Mouse (Mus musculus) retina, adult 2 months (tissue): ENCODE results near the gene Dab1.

Source experiments
- DNase-seq: peaks from one replicate; pipeline ENCODE4 v3.0.0-alpha.2; 2012; ENCODE audit warnings: low read depth, low spot score

Dab1 gene

GRCm38 (mm10) chr4:103974536-103974935, 355.4 kb downstream of the Dab1 start:
- no peak for DNase-seq

GRCm38 (mm10) chr4:103974946-103975345, 355.8 kb downstream of the Dab1 start:
- no peak for DNase-seq

GRCm38 (mm10) chr4:103993884-103994283, 374.7 kb downstream of the Dab1 start:
- no peak for DNase-seq

GRCm38 (mm10) chr4:103994406-103994805, 375.2 kb downstream of the Dab1 start:
- DNase-seq: no peak

GRCm38 (mm10) chr4:104008406-104008805, 389.2 kb downstream of the Dab1 start:
- no peak for DNase-seq

GRCm38 (mm10) chr4:104011683-104012082, 392.5 kb downstream of the Dab1 start:
- DNase-seq: no peak

- no peak for DNase-seq
Observed at GRCm38 (mm10) chr4:104012150-104012549, 393.0 kb downstream of the Dab1 start.

- DNase-seq: no peak
Observed at GRCm38 (mm10) chr4:104025117-104025694, 406.0 kb downstream of the Dab1 start.

- no peak for DNase-seq
Observed at GRCm38 (mm10) chr4:104026834-104027233, 407.7 kb downstream of the Dab1 start.

- DNase-seq: no peak
Observed at GRCm38 (mm10) chr4:104027239-104027638, 408.1 kb downstream of the Dab1 start.

- no peak for DNase-seq
Observed at GRCm38 (mm10) chr4:104036091-104036490, 416.9 kb downstream of the Dab1 start.

- no peak for DNase-seq
Observed at GRCm38 (mm10) chr4:104039588-104039987, 420.4 kb downstream of the Dab1 start.

GRCm38 (mm10) chr4:104043441-104043840, 424.3 kb downstream of the Dab1 start:
- DNase-seq: no peak

GRCm38 (mm10) chr4:104044634-104045033, 425.5 kb downstream of the Dab1 start:
- DNase-seq: no peak

GRCm38 (mm10) chr4:104047966-104048804, 429.0 kb downstream of the Dab1 start:
- DNase-seq: no peak

- no peak for DNase-seq
Observed at GRCm38 (mm10) chr4:104057116-104057515, 438.0 kb downstream of the Dab1 start.

- DNase-seq: no peak
Observed at GRCm38 (mm10) chr4:104059569-104059968, 440.4 kb downstream of the Dab1 start.

- no peak for DNase-seq
Observed at GRCm38 (mm10) chr4:104062356-104062755, 443.2 kb downstream of the Dab1 start.

- no peak for DNase-seq
Observed at GRCm38 (mm10) chr4:104066901-104067300, 447.7 kb downstream of the Dab1 start.

GRCm38 (mm10) chr4:104067748-104068147, 448.6 kb downstream of the Dab1 start:
- DNase-seq: no peak

GRCm38 (mm10) chr4:104071296-104071695, 452.1 kb downstream of the Dab1 start:
- no peak for DNase-seq

GRCm38 (mm10) chr4:104073920-104074459, 454.8 kb downstream of the Dab1 start:
- no peak for DNase-seq

- DNase-seq: no peak
Observed at GRCm38 (mm10) chr4:104077771-104078170, 458.6 kb downstream of the Dab1 start.
